Mouse (Mus musculus) adrenal gland, postnatal 14 days (tissue): Measurements from ENCODE around the gene Clasrp. TPM values are rescaled to one million over a fixed set of nuclear protein-coding genes. Genes with fewer than 3 reads are reported as not detected.

ENCODE experiments used
- DNase-seq: peaks from one replicate; pipeline ENCODE4 v3.0.0; 2021; ENCODE audit warnings: mixed read lengths
- long read RNA-seq, 2 experiments: library from polyadenylated mRNA; stranded (forward); transcript quantifications; one replicate each; pipeline ENCODE4 v2.0.0; 2021
- total RNA-seq: library from RNA; stranded (reverse); gene quantifications from 2 replicates; pipeline ENCODE4 v1.2.3, GENCODE M21; 2021

Clasrp gene
- total RNA-seq = 36.9 and 52.2 TPM in 2 replicates
- long read RNA-seq, experiment 1, transcript Clasrp-209 (21 exons, 2,151 nt) = minor isoform, 5 of 36 reads
- long read RNA-seq, experiment 1, transcript Clasrp-201 (21 exons, 2,180 nt) = major isoform, 6 of 36 reads
- long read RNA-seq, experiment 1, partial matches to known transcripts = 4 of 36 reads
- long read RNA-seq, experiment 1, other reads (novel, unspliced or antisense) = 20 of 36 reads
- long read RNA-seq, experiment 2, transcript Clasrp-201 (21 exons, 2,180 nt) = major isoform, 5 of 33 reads
- long read RNA-seq, experiment 2, partial matches to known transcripts = 5 of 33 reads
- long read RNA-seq, experiment 2, other reads (novel, unspliced or antisense) = 19 of 33 reads

DNA sequence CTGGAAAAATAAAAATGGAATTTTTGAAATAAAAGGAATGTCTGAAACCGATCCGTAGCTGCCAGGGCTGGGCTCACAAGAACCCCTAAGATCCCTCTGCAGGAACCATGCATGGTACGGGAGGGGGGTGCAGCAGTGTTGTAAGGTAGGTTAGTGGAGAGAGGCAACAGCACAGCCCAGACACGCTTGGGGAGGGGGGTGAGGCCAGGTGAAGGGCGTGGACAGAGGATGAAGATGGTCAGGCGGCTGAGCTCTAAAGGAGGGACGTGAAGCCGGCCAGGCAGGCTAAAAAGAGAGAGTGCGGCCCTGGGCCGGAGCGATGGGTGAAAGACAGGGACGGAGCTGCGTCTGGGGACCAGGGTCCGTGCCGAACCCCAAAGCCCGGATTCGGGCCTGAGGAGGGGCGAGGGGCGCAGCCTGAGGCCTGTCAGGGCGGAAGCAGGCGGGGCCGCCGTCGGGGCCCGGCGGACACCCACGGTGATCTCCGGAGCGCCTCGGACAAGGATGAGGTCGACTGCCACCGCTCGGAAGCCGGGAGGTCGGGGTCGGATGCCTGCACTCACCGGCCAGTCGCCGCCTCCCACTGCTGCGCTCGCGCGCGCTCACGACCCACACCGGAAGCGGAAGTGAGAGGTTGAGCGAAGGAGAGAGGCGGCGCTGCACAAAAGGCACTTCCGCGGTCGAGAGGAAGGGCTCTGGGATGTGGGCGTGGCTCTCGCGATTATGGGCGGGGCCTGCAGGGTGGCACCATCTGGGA, at the start of gene Clasrp:
Clasrp (minus strand) TSS at position 638 of the 757 bp plus-strand sequence.
- DNase-seq = peak; percentile 99

DNA sequence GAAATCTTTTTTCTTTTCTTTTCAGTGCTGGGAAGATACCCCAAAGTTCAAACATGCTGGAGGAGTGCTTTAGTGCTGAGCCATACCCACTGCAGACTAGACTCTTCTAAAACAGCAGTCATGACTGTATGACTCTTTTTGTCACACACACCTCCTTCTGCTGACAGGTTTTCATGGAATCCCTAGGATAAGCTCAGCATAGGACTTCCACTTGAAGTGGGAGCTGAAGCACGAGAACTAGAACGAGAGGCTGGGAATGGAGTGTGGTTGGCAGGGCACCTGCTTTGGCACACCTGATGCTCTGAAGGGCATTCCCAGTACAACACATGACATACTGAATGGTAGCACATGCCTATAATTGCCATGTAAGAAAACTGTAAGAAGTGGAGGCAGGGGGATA, 48.3 kb upstream of the Clasrp start:
- DNase-seq = no peak

GRCm38 (mm10) chr7:19651063-19651786, 46.9 kb upstream of the Clasrp start:
- peak; percentile 11 for DNase-seq

GRCm38 (mm10) chr7:19641223-19641622, 36.9 kb upstream of the Clasrp start:
- no peak for DNase-seq

- DNase-seq = no peak
Measured at GRCm38 (mm10) chr7:19635074-19635827, 31.0 kb upstream of the Clasrp start.

DNA sequence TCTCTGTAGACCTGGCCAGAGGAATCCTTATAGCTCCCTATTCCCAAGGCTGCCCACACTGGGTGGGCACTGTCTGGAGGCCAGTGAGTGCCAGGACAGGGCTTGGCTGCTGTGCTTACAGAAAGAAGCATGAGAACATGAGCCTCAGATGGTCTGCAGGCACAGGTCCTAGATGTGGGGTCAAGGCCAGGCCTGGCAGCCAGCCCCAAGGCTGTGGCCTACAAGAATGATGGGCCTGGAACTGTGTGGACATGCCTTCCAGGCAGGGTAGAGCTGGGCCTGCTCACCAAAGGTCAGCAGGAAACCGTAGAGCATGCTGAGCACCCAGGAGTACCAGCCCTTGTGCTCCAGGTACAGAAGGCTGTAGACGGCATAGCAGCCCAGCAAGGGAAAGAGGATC, 30.3 kb upstream of the Clasrp start:
- peak; percentile 90 for DNase-seq

- no peak for DNase-seq
Measured at GRCm38 (mm10) chr7:19633855-19634254, 29.6 kb upstream of the Clasrp start.

DNA sequence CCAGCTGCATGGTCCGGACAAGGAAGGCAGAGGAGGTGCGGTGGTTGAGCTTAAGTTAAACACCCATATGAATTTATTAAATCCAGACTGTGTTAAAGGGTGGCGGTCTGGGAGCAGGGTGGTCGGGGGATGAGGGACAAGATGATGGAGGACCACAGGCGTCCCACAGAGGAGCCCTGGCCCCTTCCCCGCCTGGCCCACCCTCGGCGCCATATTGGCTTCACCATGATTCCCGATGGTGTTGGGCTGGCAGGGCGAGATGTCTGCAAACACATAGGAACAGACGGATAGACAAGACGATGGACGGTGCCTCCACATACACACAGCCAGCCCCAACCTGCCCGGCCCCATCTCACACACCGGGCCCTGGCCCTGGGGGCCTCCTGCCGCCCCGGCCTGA, 28.9 kb upstream of the Clasrp start:
- DNase-seq = no peak

- DNase-seq = no peak
Measured at GRCm38 (mm10) chr7:19632720-19633119, 28.4 kb upstream of the Clasrp start.

- DNase-seq = no peak
Measured at GRCm38 (mm10) chr7:19632275-19632674, 28.0 kb upstream of the Clasrp start.

DNA sequence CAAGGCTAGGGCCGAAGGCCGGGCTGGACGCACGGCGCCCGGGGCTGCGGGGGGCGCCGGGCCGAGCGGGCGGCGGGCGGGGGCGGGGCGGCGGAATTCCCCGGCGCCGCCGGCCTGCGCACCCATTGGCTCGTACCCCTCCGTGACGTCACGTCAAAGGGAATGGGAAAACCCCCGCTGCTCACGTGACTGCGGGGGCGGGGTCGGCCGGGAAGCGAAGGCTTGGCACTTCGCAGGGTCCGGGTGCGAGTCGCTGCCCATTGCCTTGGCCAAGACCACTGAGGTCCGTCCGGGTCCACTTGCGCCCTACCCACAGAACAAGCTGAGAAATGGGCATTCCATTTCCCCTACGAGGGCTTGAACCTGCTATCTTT, 25.1 kb upstream of the Clasrp start, which contains the start of gene Relb:
Relb (minus strand) TSS at position 78 of the 374 bp plus-strand sequence.
- DNase-seq = peak; percentile 97

GRCm38 (mm10) chr7:19628536-19629360, 24.5 kb upstream of the Clasrp start:
- DNase-seq = peak; percentile 98

DNA sequence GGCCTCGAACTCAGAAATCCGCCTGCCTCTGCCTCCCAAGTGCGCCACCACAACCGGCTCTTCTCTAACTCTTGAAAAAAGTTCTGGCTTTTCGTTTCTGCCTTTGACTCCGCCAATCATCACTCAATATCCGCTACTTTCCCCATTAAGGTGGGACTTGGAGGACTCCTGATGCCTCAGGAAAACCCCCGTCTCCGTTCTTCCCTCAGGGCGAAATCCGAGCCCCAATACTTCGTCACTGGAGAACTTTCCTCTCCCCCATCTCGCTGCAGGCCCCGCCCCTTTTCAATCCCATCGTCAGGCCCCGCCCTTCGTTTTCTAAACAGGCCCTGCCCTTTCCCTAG, 23.9 kb upstream of the Clasrp start:
- no peak for DNase-seq

DNA sequence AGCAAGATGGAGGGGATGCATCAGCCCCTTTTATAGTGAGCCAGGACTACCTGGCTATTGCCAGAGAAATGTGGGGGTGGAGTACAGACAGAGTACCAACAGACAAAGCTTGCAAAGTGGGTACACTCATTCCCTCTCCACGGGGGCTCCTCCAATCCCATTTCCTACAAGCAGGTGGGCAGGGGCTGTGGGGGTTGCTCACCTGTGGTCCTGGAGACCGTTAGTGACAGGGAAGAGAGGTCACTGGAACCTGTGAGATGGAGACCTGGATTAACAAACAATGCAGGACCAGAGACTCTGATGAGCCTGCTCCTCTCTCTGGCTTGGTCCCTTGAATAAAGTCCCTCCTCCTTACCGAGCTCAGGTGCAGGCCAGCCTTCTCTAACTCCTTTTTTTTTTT, 23.4 kb upstream of the Clasrp start:
- no peak for DNase-seq

DNA sequence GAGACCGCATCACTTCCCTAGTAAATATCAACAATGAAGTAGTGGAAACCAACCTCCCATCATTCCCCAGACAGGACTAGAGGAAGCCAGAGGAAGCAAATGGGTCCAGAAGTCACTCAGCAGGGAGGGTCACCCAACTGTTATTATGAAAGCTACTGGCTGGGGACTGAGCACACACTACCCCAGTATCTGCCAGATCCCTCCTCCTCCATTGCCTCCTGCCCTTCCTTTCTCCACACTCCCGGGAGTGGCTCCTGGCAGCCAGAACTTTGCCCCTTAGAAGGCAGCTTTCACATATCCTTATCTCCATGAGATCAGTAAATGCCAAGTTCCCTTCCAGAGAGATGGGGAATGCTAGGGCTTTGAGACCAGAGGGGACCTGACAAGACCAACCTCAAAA, 19.1 kb upstream of the Clasrp start:
- no peak for DNase-seq

DNA sequence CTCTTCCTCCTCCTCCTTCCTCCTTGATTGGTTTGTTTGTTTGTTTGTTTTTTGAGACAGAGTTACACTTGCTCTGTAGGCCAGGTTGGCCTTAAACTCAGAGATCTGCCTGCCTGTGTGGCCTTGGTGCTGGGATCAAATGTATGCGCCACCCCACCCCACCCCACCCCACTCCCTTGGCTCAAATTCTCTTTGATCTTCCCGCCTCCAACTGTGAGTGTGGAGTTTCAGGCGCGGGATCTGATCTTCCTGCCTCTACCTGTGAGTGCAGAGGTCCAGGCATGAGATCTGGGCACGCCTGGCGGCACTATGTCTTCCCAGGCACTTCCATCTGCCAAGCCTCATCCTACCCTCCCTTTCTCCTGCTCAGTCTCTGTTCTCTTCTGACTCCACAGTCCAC, 18.0 kb upstream of the Clasrp start:
- no peak for DNase-seq

DNA sequence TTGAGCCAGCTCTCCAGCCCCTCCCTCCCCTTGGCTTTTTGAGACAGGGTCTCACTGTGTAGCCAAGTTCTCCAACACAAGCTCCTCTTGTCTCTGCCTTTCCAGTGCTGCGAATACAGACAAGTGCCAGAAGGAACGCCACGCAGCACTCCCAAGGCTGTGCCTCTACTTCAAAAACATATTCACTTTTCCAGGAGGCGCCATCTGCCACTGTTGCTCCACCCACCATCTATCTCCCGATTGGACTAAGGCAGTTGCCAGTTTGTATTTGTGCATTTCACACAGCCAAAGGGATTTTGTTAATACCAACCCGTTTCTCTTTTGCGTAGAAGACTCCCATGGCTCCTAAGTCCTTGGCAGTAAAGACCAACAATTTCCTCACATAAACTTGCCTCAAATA, 16.5 kb upstream of the Clasrp start:
- no peak for DNase-seq

DNA sequence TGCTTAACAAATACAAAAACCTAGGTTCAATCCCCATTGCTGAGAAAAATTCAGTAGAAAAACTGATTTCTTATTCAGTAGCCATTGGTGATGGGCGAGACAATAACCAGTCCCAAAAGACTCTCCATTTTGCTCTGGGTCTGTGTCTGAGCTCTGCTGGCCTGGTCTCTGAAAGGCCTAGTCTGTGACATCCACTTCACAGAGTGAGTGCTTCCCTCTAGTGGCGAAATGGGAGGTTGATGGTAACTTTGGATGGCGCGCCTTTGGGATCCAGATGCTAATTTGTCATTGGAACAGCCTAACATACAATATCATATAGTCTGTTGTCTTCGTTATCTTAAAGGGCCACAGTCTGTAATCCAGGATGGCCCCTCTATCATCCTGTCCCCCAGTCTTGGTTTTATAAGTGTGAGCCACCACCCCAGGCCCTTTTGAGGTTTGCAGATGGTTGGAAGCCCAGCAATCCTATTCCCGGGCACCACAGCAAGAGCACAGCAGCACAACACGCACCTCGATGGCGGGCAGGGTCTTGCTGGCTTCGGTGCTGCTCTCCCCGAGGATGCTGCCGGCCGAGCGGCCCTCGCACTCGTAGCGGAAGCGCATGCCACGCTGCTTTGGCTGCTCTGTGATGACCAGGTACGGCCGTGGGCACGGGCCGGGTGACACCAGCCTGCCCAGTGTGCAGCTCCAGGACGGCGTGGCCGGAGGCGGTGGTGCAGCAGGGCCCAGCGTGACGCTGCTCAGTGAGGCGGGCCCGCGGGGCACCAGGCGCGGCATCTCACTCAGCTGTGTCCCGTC, 14.9 kb upstream of the Clasrp start:
- DNase-seq = peak; percentile 85

DNA sequence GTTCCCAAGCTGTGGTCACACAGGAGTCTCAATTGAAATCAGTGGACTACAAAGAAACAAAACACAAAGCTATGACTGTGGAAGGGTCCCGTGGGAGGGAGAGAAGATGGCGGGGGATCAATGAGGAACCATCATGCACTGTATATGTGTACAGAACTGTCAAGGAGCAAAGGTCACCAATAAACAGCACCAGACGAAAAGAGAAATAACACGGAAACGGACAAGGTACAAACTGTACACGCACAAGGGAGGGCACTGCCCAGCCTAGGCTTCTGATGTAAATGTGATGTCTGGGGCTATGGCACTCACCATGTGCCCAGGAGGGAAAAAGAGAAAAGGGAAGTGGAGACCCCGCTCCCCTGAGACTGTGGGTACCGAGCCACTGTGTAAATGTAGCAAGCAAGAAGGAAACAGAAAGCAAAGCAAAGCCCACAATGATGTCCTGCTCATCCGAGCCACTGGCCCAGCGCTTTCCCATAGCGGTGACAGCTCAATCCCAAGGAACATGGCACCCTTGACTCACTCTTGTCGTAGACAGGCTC, 10.8 kb upstream of the Clasrp start:
- no peak for DNase-seq

DNA sequence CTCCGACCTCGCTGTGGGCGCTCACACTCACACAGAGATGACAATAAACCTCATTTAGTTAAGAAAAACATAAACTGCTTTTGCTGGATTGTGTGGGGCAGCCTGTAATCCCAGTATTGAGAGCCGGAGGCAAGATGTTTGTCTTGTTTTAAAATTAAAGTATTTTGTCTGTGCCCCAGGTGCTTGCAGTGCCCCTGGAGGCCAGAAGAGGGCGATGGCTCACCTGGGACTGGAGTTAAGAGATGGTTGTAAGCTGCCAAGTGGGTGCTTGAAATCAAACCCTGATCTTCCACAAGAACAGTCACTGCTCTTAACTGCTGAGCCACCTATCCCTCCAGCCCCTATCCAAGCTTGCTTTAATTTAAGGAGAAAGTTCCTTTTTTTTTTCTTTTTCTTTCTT, 6.7 kb upstream of the Clasrp start:
- no peak for DNase-seq
